In genomic region chr16:93920673-93921072, GRCm38 (mm10) we compare ENCODE assay signal across 1 mouse cellular context.
TF ChIP-seq lines count a peak whose summit lies in the region.

No protein-coding gene starts in this region.

TF ChIP-seq in CH12.LX, 34 proteins besides CTCF, POLR2A, EP300 and RAD21 (continued from another document):
- TF ChIP-seq ETS1 (conservative IDR thresholded peaks at IDR 0.05; ENCODE audit: low read depth, low read length) (peak; percentile 29; the same call in 1 of the 2 replicates), MEF2A (IDR thresholded peaks at IDR 0.05; ENCODE audit: borderline replicate concordance, low read depth, low read length) (peak; percentile 95)
TF ChIP-seq in CH12.LX: peak in this region for 2.
